Mouse (Mus musculus): ENCODE results near the gene Hoxc11. TPM values are rescaled to one million over a fixed set of nuclear protein-coding genes. Genes with fewer than 3 reads are reported as not detected.

Hoxc11 gene
- polyA plus RNA-seq, 1 experiment = not detected

DNA sequence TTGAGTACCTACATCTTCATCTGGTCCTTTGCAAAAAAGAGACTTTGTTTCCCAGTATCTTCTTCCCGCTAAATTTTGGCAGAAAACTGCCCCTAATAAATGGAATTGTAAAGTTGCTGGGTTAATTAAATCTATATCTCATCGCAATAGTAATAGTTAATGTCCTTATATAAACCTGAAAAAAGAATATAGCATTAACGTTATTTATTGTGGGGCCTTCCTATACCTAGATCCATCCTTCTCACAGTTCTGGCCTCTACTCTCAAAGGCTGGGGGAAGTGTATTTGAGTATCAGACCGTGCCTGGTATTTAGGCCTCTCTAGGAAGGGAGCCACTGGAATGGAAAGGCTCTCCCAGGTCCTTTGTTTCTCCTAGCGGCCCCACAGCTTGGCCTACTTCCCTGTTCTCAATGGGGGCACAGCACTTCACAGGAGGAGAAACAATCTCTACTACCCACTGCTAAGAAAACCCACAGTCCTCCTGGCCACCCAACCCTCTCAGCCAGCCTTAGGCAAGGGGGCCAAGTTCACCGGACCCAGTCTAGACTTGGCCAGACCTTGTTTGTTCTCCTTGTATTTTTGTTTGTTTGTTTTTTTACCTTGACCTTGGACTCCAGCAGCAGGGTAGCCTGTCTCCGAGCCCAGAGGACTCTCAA is 35.5 kb upstream of the Hoxc11 start:
- H3K27ac ChIP-seq (ENCODE audit: insufficient read depth, low read length) = no peak overlapping the region
- TF ChIP-seq CTCF (IDR thresholded peaks at IDR 0.05; ENCODE audit: borderline replicate concordance, insufficient read depth, low read depth, low read length) (no peak), POLR2A (IDR thresholded peaks at IDR 0.05; ENCODE audit: borderline replicate concordance, insufficient read depth, low read length) (no peak)
- no peak for DNase-seq
- no peak overlapping the region for H3K4me3 ChIP-seq (replicated peaks; ENCODE audit: insufficient read depth, low read depth, low read length)
- H3K27me3 ChIP-seq (ENCODE audit: control insufficient read depth, insufficient read depth, low read length) = peaks cover 16% of the 10 kb centered on the region; the same call in 1 of the 2 replicates
- WGBS = 4% methylated on average over 7 of the region's 7 CpGs
- no peaks in the 10 kb centered on the region for H3K4me1 ChIP-seq (ENCODE audit: control insufficient read depth, insufficient read depth, low read length)

DNA sequence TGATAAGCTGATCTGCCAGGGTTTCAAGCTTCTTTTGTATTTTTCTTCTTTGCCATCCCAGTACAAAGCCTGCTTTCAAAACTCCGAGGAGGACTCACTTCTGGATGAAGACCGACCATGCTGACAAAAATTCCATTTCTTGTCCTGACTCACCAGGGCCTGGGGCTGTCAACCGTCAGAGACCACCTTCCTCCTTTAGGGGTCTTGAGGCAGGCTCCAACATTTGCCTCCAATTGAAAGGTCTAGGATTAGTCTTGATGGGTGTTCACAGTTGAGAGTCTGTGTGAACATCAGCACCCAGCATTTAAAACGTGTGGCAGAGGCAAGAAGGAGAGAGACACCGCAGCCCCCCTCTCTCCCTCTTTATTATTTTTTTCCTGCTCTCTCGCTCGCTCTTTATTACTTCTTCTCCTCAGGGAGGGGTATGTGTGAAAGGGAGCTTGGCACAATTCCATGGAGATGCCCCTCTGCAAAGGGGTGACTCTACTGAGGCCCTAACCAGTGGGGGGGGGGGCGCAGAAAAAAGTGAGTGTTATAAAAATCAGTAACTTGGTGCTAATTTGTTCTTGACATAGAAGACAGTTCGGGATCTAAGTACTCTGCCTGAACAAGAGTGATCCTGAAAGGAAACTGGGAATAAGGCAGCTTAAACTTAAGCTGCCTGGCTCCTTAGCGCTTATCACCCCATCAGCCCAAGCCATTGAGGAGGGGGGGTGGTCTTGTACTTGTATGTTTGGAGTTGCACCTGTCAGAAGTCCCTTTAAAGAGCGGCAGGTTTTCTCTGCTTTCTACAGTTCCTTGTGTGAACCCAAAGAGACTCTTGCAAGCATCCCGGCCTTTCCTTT is 34.7 kb upstream of the Hoxc11 start:
- H3K27ac ChIP-seq (ENCODE audit: insufficient read depth, low read length) = no peak overlapping the region
- WGBS = 5% methylated on average over 12 of the region's 12 CpGs
- no peak for DNase-seq

DNA sequence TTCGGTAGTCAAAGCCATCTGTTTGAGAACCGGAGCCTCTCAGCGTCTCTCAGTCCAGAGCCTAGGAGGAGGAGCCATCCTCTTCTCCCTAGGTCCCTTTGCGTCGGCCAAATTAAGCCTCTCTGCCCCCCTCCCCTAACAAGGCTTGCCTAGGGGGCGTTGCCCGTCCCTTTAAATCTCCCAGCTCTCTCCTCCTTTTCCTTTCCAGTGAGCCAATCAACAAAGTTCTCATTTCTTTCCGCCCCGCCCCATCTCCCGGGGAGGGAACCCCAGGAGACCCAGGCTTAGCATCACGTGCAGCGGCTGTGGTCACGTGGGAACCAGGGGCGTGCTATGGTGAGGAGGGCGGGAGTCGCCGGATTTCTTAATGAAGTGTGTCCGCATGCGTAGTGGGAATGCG is 33.6 kb upstream of the Hoxc11 start:
- H3K4me1 ChIP-seq (ENCODE audit: control insufficient read depth, insufficient read depth, low read length) = no peaks in the 10 kb centered on the region
- 1% methylated on average over 20 of the region's 20 CpGs for WGBS
- H3K27me3 ChIP-seq (ENCODE audit: control insufficient read depth, insufficient read depth, low read length) = peaks cover 16% of the 10 kb centered on the region; the same call in 1 of the 2 replicates
- no peak for TF ChIP-seq POLR2A (IDR thresholded peaks at IDR 0.05; ENCODE audit: borderline replicate concordance, insufficient read depth, low read length)
- no peak for TF ChIP-seq CTCF (IDR thresholded peaks at IDR 0.05; ENCODE audit: borderline replicate concordance, insufficient read depth, low read depth, low read length)
- DNase-seq = no peak
- H3K27ac ChIP-seq (ENCODE audit: insufficient read depth, low read length) = no peak overlapping the region
- H3K4me3 ChIP-seq (replicated peaks; ENCODE audit: insufficient read depth, low read depth, low read length) = no peak overlapping the region

More for the DNA sequence above, 34.7 kb upstream of the Hoxc11 start:
- Histone ChIP-seq H3K4me1 (ENCODE audit: control insufficient read depth, insufficient read depth, low read length) (no peaks in the 10 kb centered on the region), H3K27me3 (ENCODE audit: control insufficient read depth, insufficient read depth, low read length) (peaks cover 16% of the 10 kb centered on the region; the same call in 1 of the 2 replicates), H3K4me3 (replicated peaks; ENCODE audit: insufficient read depth, low read depth, low read length) (no peak overlapping the region)
- TF ChIP-seq POLR2A (IDR thresholded peaks at IDR 0.05; ENCODE audit: borderline replicate concordance, insufficient read depth, low read length) = no peak
- no peak for TF ChIP-seq CTCF (IDR thresholded peaks at IDR 0.05; ENCODE audit: borderline replicate concordance, insufficient read depth, low read depth, low read length)

DNA sequence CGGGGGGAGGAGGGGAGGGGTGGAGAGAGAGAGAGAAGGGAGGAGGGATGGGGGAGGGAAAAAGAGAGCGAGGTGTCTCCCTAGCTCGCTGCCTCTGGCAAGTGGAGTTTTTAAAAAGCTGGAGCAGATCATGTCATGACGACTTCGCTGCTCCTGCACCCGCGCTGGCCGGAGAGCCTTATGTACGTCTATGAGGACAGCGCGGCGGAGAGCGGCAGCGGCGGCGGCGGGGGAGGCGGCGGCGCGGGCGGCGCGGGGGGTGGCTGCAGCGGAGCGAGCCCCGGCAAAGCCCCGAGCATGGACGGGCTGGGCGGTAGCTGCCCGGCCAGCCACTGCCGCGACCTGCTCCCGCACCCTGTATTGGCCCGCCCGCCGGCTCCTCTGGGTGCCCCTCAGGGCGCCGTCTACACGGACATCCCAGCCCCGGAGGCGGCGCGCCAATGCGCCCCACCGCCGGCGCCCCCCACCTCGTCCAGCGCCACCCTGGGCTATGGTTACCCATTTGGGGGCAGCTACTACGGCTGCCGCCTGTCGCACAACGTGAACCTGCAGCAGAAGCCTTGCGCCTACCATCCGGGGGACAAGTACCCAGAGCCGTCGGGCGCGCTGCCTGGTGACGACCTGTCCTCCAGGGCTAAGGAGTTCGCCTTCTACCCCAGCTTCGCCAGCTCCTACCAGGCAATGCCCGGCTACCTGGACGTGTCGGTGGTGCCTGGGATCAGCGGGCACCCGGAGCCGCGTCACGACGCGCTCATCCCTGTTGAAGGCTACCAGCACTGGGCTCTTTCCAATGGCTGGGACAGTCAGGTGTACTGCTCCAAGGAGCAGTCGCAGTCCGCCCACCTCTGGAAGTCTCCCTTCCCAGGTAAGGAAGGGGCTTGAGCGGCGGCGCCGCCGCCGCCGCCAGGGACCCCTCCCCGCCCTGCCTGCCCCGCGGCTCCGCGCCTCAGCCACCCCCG is 32.9 kb upstream of the Hoxc11 start, which contains the start of gene Hoxc13:
TSS of gene Hoxc13 (plus strand) at position 51 of the 959 bp plus-strand sequence.
- WGBS = 1% methylated on average over 85 of the region's 88 CpGs
- Histone ChIP-seq H3K27ac (ENCODE audit: insufficient read depth, low read length) (no peak within 1 kb of the TSS), H3K27me3 (ENCODE audit: control insufficient read depth, insufficient read depth, low read length) (peaks cover 16% of the 10 kb centered on the region; the same call in 1 of the 2 replicates), H3K4me1 (ENCODE audit: control insufficient read depth, insufficient read depth, low read length) (no peaks in the 10 kb centered on the region), H3K4me3 (replicated peaks; ENCODE audit: insufficient read depth, low read depth, low read length) (no peak within 1 kb of the TSS)
- TF ChIP-seq CTCF (IDR thresholded peaks at IDR 0.05; ENCODE audit: borderline replicate concordance, insufficient read depth, low read depth, low read length) = no peak
- TF ChIP-seq POLR2A (IDR thresholded peaks at IDR 0.05; ENCODE audit: borderline replicate concordance, insufficient read depth, low read length) = no peak
- DNase-seq = no peak

DNA sequence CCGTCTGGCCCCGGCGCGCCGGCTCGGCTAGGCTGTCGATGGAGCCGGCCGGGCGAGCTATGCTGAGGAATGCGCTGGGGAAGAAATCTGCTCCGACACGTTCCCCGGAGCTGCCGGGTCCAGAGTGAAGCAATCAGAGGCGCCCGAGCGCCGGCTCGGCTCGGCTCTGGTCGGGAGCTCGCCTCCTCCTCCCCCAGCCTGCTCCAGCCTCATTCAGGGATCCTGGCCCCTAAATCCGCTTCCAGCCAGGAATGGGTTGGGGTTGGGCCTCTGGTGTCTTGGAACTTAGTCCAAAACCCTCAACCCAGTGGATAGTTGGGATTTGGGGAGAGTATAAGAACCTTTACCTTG is 32.2 kb upstream of the Hoxc11 start:
- no peak overlapping the region for H3K27ac ChIP-seq (ENCODE audit: insufficient read depth, low read length)
- DNase-seq = no peak
- no peaks in the 10 kb centered on the region for H3K4me1 ChIP-seq (ENCODE audit: control insufficient read depth, insufficient read depth, low read length)
- H3K4me3 ChIP-seq (replicated peaks; ENCODE audit: insufficient read depth, low read depth, low read length) = no peak overlapping the region
- TF ChIP-seq CTCF (IDR thresholded peaks at IDR 0.05; ENCODE audit: borderline replicate concordance, insufficient read depth, low read depth, low read length) = no peak
- no peak for TF ChIP-seq POLR2A (IDR thresholded peaks at IDR 0.05; ENCODE audit: borderline replicate concordance, insufficient read depth, low read length)
- H3K27me3 ChIP-seq (ENCODE audit: control insufficient read depth, insufficient read depth, low read length) = peaks cover 17% of the 10 kb centered on the region; the same call in 1 of the 2 replicates
- WGBS = 1% methylated on average over 24 of the region's 24 CpGs

DNA sequence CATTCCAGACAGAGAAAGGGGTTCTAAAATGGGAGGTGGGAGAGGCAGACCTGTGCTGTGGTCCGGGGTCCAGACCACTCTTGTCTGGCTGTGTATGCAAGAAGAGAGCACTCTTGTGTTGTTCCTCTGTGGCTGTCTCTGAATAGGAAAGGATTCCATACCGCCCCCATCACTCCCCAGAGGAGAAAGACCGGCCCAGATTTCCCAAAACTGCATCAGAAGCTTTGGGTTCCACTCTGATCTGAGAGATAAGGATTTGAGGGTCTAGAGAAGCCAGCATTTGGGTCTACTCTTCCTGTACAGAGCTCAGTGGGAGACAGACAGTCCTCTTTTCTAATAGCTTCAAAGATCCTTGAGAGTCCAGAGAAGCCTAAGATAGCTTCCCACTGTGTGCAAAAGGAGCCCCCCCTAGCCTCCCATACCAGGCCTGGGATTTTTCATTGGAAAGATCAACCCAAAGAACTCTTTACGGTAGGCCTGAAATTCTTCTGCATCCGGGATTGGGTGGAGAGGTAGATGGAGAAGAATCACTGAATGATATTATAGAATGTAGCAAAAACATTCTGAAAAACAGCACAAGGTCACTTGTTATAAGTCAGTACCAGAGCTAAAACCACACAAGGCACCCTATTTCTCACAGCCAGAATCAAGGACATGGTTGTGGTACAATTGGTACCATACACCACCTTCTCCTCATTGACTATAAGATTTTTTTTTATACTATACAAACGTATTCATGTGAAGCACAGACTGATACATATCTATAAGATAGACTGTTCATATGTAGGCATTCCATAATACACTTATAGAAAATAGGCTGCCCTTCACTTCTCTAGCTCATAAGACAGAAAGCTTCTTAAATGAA is 31.4 kb upstream of the Hoxc11 start:
- peaks cover 21% of the 10 kb centered on the region; the same call in 1 of the 2 replicates for H3K27me3 ChIP-seq (ENCODE audit: control insufficient read depth, insufficient read depth, low read length)
- H3K27ac ChIP-seq (ENCODE audit: insufficient read depth, low read length) = no peak overlapping the region
- no peak overlapping the region for H3K4me3 ChIP-seq (replicated peaks; ENCODE audit: insufficient read depth, low read depth, low read length)
- 14% methylated on average over 6 of the region's 6 CpGs for WGBS
- H3K4me1 ChIP-seq (ENCODE audit: control insufficient read depth, insufficient read depth, low read length) = no peaks in the 10 kb centered on the region
- no peak for DNase-seq
- TF ChIP-seq CTCF (IDR thresholded peaks at IDR 0.05; ENCODE audit: borderline replicate concordance, insufficient read depth, low read depth, low read length) (no peak), POLR2A (IDR thresholded peaks at IDR 0.05; ENCODE audit: borderline replicate concordance, insufficient read depth, low read length) (no peak)

Measured in cerebellum, adult 2 months (tissue).